Mouse (Mus musculus) CH12.LX (cell line): ENCODE measurements around the gene Abat. TPM values are rescaled to one million over a fixed set of nuclear protein-coding genes. Genes with fewer than 3 reads are reported as not detected.

Source experiments
- DNase-seq: peaks from one replicate; pipeline ENCODE4 v3.0.0-alpha.2; 2013; ENCODE audit errors: extremely low read depth
- H3K27ac ChIP-seq: 2 replicates; pipeline ENCODE4 v1.5.1; 2012; ENCODE audit warnings: low read depth, mild to moderate bottlenecking, control low read depth, moderate library complexity; ENCODE audit not compliant: insufficient read depth
- H3K27me3 ChIP-seq: replicated peaks from 2 replicates; pipeline ENCODE3; 2012; ENCODE audit warnings: inconsistent platforms
- H3K36me3 ChIP-seq, 2 experiments: replicated peaks in 1 of 2; 2 replicates each; pipeline versions ENCODE3 to v1.6.1; 2012; ENCODE audit warnings: inconsistent platforms in 1 of 2, low read length in 1 of 2, mild to moderate bottlenecking in 1 of 2, mixed read lengths in 1 of 2, moderate library complexity in 1 of 2; ENCODE audit not compliant: control insufficient read depth in 1 of 2, insufficient read depth in 1 of 2
- H3K4me1 ChIP-seq, 2 experiments: 2 replicates each; pipeline ENCODE4 v1.6.1; 2012; ENCODE audit warnings: inconsistent platforms in 1 of 2, moderate library complexity in 1 of 2; ENCODE audit not compliant: insufficient read depth in 2 of 2, control insufficient read depth in 1 of 2
- H3K4me2 ChIP-seq: 2 replicates; pipeline ENCODE4 v1.6.1; 2012; ENCODE audit warnings: low read depth, mild to moderate bottlenecking, control low read depth; ENCODE audit not compliant: poor library complexity, insufficient read depth, severe bottlenecking
- H3K4me3 ChIP-seq, 3 experiments: fragments of 150-350 bp in 1 of 3; sonication (generic) in 1 of 3; replicated peaks in 1 of 3; 2 replicates each; pipeline versions ENCODE3 to v1.5.1; 2011 to 2012; ENCODE audit warnings: low read depth in 2 of 3, low read length in 2 of 3, mild to moderate bottlenecking in 2 of 3, moderate library complexity in 2 of 3, control low read depth in 1 of 3, improper control_type of control experiment in 1 of 3, inconsistent platforms in 1 of 3, mixed read lengths in 1 of 3; ENCODE audit not compliant: poor library complexity in 1 of 3
- H3K79me2 ChIP-seq: replicated peaks from 2 replicates; pipeline ENCODE4 v1.6.1; 2012; ENCODE audit warnings: mild to moderate bottlenecking, moderate library complexity; ENCODE audit not compliant: control insufficient read depth, poor library complexity, insufficient read depth, severe bottlenecking; ENCODE audit errors: extremely low read depth
- H3K9ac ChIP-seq: 2 replicates; pipeline ENCODE4 v1.6.1; 2012; ENCODE audit warnings: low read depth, mild to moderate bottlenecking, control low read depth, moderate library complexity; ENCODE audit not compliant: insufficient read depth
- H3K9me3 ChIP-seq: replicated peaks from 2 replicates; pipeline ENCODE3; 2012; ENCODE audit warnings: low read length, inconsistent platforms, mixed read lengths
- CHD1 ChIP-seq: IDR thresholded peaks from 2 replicates; pipeline ENCODE4 v1.6.1; 2012; ENCODE audit warnings: low read depth, low read length, improper control_type of control experiment, inconsistent platforms
- CHD2 ChIP-seq: IDR thresholded peaks from 2 replicates; pipeline ENCODE4 v1.6.1; 2011; ENCODE audit warnings: low read length, improper control_type of control experiment
- CTCF ChIP-seq, 2 experiments: IDR thresholded peaks in 1 of 2; conservative IDR thresholded peaks in 1 of 2; 2 replicates each; pipeline ENCODE4 v1.5.1; 2011 to 2012; ENCODE audit warnings: low read depth in 2 of 2, low read length in 2 of 2, improper control_type of control experiment in 1 of 2, inconsistent platforms in 1 of 2, mild to moderate bottlenecking in 1 of 2, moderate library complexity in 1 of 2
- E2F4 ChIP-seq: IDR thresholded peaks from 2 replicates; pipeline ENCODE4 v1.6.1; 2011; ENCODE audit warnings: low read depth, low read length, improper control_type of control experiment; ENCODE audit not compliant: insufficient replicate concordance
- MAZ ChIP-seq: IDR thresholded peaks from 2 replicates; pipeline ENCODE4 v1.6.1; 2012; ENCODE audit warnings: low read depth, mild to moderate bottlenecking, inconsistent platforms, low read length, improper control_type of control experiment, moderate library complexity
- MXI1 ChIP-seq: IDR thresholded peaks from 2 replicates; pipeline ENCODE4 v1.6.1; 2011; ENCODE audit warnings: mild to moderate bottlenecking, low read depth, low read length, improper control_type of control experiment
- PAX5 ChIP-seq: IDR thresholded peaks from 2 replicates; pipeline ENCODE4 v1.6.1; 2012; ENCODE audit warnings: low read length, inconsistent platforms, mixed read lengths
- POLR2A ChIP-seq: IDR thresholded peaks from 2 replicates; pipeline ENCODE4 v1.6.1; 2011; ENCODE audit warnings: low read depth, mild to moderate bottlenecking, improper control_type of control experiment, low read length
- RAD21 ChIP-seq: IDR thresholded peaks from 2 replicates; pipeline ENCODE4 v1.6.1; 2011; ENCODE audit warnings: low read depth, mild to moderate bottlenecking, low read length, improper control_type of control experiment, moderate library complexity
- SMC3 ChIP-seq: IDR thresholded peaks from 2 replicates; pipeline ENCODE4 v1.6.1; 2011; ENCODE audit warnings: low read depth, low read length, improper control_type of control experiment
- UBTF ChIP-seq: IDR thresholded peaks from 2 replicates; pipeline ENCODE4 v1.6.1; 2012; ENCODE audit warnings: low read depth, mild to moderate bottlenecking, inconsistent platforms, low read length, improper control_type of control experiment, moderate library complexity
- USF1 ChIP-seq: IDR thresholded peaks from 2 replicates; pipeline ENCODE4 v1.6.1; 2014; ENCODE audit warnings: low read depth, mild to moderate bottlenecking, inconsistent platforms, low read length, improper control_type of control experiment
- ZC3H11A ChIP-seq: IDR thresholded peaks from 2 replicates; pipeline ENCODE4 v1.6.1; 2012; ENCODE audit warnings: low read depth, mild to moderate bottlenecking, inconsistent platforms, low read length, improper control_type of control experiment
- ZNF384 ChIP-seq: IDR thresholded peaks from 2 replicates; pipeline ENCODE4 v1.6.1; 2012; ENCODE audit warnings: low read depth, low read length, improper control_type of control experiment, inconsistent platforms
- dilution Hi-C: fragments of 300-500 bp; cut with MboI; formaldehyde crosslinking; loops from 2 replicates; pipeline ENCODE4 v1.14.3; 2020; ENCODE audit warnings: low sequenced_read_pairs; ENCODE audit not compliant: extremely low pct_unique_long_range_greater_than_20kb, extremely low pct_ligation_motif_present
- in situ Hi-C: fragments of 300-500 bp; cut with MboI; formaldehyde crosslinking; loops from 3 replicates; pipeline ENCODE4 v1.14.3; 2019; ENCODE audit warnings: low sequenced_read_pairs, low pct_ligation_motif_present, low pct_unique_long_range_greater_than_20kb, mixed read lengths
- polyA plus RNA-seq: library from polyadenylated mRNA; unstranded; fragments of >175 nt; gene quantifications from 2 replicates; pipeline ENCODE4 v1.2.1, GENCODE M21; 2012; ENCODE audit warnings: low read depth; ENCODE audit not compliant: insufficient read length
- total RNA-seq, 2 experiments: library from RNA; depleted of rRNA; stranded (reverse); fragments of 300-350 nt in 1 of 2; fragments of >200 nt in 1 of 2; gene quantifications; 2 replicates each; pipeline ENCODE4 v1.2.3; 2012 to 2014

Gene Abat
- total and polyA plus RNA-seq, 3 experiments: 0.17 TPM; not detected in 2

DNA sequence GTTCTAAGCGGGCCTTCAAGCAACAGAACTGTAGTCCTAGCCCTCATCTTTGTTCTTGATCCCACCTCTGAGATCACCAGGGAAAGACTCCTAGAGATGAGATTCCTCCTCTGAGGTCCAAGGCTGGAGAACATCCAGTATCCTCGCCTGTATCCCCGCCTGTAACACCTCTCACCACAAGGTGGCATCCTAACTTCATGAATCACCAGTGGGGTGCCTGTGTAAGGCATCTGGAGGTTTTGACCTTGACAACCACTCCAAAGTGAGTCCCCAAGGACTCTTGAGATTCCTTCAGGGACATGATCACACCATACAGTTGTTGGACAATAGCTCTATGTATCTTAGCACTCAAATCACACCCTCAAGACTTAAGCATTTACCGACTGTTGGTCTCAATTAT lies 19.0 kb upstream of the Abat start:
- dilution Hi-C loops (no loop called here), in situ Hi-C loops (loop anchor here (5.0 to 10.0 kb wide), 3 partner anchors 77 to 381 kb away; no protein-coding TSS in a partner anchor)
- H3K27ac ChIP-seq: no peak overlapping the region
- no peak overlapping the region for H3K9ac ChIP-seq
- H3K4me1 ChIP-seq: no peaks in the 10 kb centered on the region; a peak in 1 of 4 replicates
- no peaks in the 10 kb centered on the region for H3K9me3 ChIP-seq
- peaks cover 10 to 30% of the 10 kb centered on the region in 2 experiments for H3K36me3 ChIP-seq
- TF ChIP-seq SMC3: peak; percentile 95
- TF ChIP-seq PAX5: no peak
- peak; percentile 96 for TF ChIP-seq RAD21
- no peak for TF ChIP-seq MAZ
- TF ChIP-seq E2F4: no peak
- peak; percentile 71 for TF ChIP-seq ZC3H11A
- TF ChIP-seq CTCF (conservative IDR thresholded peaks at IDR 0.05 in 1 of 2, IDR thresholded peaks at IDR 0.05 in 1 of 2; ENCODE audit: low read depth in 2 of 2, low read length in 2 of 2): peak; percentile 81 to 97
- TF ChIP-seq CHD1: no peak
- no peaks in the 10 kb centered on the region for H3K79me2 ChIP-seq
- H3K4me3 ChIP-seq: no peak overlapping the region
- no peaks in the 10 kb centered on the region for H3K27me3 ChIP-seq
- no peak overlapping the region for H3K4me2 ChIP-seq
- peak; percentile 74 for DNase-seq

DNA sequence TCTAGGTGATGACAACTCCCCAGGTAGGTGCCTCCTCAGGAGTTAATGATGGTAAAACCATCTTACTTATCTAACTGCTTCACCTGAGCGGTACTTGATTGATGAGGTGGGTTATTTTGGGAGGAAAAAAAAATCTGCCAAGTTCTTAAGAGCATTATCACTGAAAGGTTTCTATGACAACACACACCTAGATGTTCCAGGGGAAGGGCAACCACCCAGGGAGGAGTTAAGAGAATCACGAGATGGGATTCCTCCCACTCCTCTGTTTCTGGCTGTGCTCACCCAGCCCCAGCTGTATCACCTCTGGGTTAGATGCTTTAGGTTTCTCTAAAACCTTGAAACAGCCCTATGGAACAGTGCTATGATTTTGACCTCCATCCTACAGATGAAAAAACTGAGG lies 16.3 kb upstream of the Abat start:
- Histone ChIP-seq H3K36me3 (peaks cover 0 to 4% of the 10 kb centered on the region in 2 experiments), H3K4me3 (no peak overlapping the region), H3K9me3 (no peaks in the 10 kb centered on the region), H3K27me3 (no peaks in the 10 kb centered on the region), H3K4me2 (no peak overlapping the region), H3K4me1 (no peaks in the 10 kb centered on the region; a peak in 1 of 4 replicates), H3K27ac (no peak overlapping the region), H3K79me2 (no peaks in the 10 kb centered on the region), H3K9ac (no peak overlapping the region)
- DNase-seq: no peak
- in situ Hi-C loops: loop anchor here (10.0 kb wide), 1 partner anchor 378 kb away; no protein-coding TSS in a partner anchor
- TF ChIP-seq RAD21: no peak
- dilution Hi-C loops: no loop called here

DNA sequence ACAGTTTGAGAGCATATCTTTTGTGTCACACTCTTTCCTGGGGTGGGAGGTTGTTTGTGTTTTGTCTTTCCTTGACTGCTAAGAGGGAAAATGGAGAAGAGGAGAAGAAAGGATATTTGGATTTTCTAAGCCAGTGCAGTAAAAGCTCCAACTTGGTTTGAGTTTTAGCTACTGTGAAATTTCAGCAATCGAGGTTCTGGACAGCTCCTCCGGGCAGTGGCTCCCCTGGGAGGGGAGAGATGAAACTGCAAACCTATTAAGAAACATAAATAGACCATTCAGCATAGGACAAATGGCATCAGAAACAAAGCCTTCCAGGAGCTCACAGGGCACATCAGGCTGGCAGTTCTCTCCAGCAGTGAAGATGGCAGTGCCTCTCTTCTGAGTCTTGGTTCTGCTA lies 9.0 kb upstream of the Abat start:
- Histone ChIP-seq H3K27me3 (peaks cover 50% of the 10 kb centered on the region), H3K4me2 (no peak overlapping the region), H3K79me2 (no peaks in the 10 kb centered on the region), H3K4me3 (no peak overlapping the region), H3K27ac (no peak overlapping the region), H3K4me1 (no peaks in the 10 kb centered on the region), H3K36me3 (no peaks in the 10 kb centered on the region), H3K9me3 (peaks cover 7% of the 10 kb centered on the region), H3K9ac (no peak overlapping the region)
- in situ Hi-C loops: no loop called here
- DNase-seq: no peak
- TF ChIP-seq CHD2 (no peak), MXI1 (no peak), POLR2A (no peak), USF1 (no peak), CHD1 (no peak), E2F4 (no peak), RAD21 (no peak), ZNF384 (no peak), UBTF (no peak)
- dilution Hi-C loops: no loop called here
